Mouse (Mus musculus): Measurements from ENCODE around the gene Wdr37. TPM values are rescaled to one million over a fixed set of nuclear protein-coding genes. Genes with fewer than 3 reads are reported as not detected.
"Not testable (repeated sequence)": the region's sequence is repeated elsewhere in the genome, so short reads cannot be mapped to it uniquely, and the experiment has no call there.

Gene Wdr37
- polyA plus RNA-seq, 1 experiment from 2014 or later = 21.3 TPM

DNA sequence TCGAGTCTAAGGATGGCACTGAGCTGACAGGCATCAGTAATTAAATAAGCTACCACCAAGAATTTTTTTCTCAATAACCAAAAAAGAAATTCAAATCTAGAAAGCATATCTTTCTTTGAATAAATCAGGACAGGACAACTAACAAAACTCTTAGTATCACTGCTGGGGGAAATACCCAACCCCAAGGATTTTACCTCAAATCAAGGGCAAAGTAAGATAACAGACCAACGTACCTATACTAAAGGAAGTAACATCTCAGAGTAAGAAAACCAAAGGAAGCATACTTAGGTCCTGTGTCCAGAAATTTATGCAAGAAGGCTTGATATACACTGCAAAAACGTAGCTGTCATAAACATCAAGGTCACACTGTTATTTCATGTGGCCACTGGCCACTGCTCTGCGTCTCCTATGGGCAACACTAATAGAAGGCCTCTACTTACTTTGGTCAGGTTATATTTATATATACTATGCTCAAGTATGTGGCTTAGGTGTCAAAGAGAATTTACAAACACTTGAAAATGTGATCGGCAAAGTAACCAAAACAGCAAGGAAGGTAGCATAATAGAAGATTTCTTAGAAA, 2.0 kb downstream of the Wdr37 start:
- Histone ChIP-seq H3K4me3 (peak overlapping the region; percentile 83), H3K9ac (peak overlapping the region; percentile 85), H3K27ac (no peak overlapping the region), H3K9me3 (no peaks in the 10 kb centered on the region), H3K27me3 (no peaks in the 10 kb centered on the region), H3K4me2 (peak overlapping the region; percentile 82), H3K4me1 (peaks cover 8% of the 10 kb centered on the region), H3K36me3 (peaks cover 4% of the 10 kb centered on the region; the same call in 1 of the 2 replicates)
- WGBS = 69% methylated on average over 5 of the region's 5 CpGs
- no peak for ATAC-seq (ENCODE audit: insufficient number of reproducible peaks, insufficient read depth, low FRiP score, low TSS enrichment, low read depth)

DNA sequence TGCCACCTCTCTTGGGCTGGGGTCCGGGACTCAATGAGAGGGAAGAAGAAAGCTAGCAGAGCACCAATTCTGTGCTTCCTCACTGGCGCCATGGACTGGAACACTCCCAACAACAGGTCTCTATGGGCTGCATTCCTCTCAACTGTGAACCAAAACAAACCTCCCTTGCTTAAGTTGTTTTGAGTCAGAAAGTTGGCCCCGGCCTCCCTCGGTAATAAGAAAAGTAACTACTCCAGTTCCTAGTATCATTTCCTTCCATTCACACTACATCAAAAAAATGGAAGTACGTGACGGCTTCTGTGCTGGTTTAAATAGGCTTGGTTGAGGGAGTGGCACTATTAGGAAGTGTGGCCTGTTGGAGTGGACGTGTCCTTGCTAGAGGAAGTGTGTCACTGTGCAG, 5.1 kb downstream of the Wdr37 start:
- Histone ChIP-seq H3K4me1 (peaks cover 8% of the 10 kb centered on the region), H3K9ac (no peak overlapping the region), H3K27ac (no peak overlapping the region), H3K9me3 (no peaks in the 10 kb centered on the region), H3K4me2 (no peak overlapping the region), H3K4me3 (no peak overlapping the region), H3K27me3 (no peaks in the 10 kb centered on the region), H3K36me3 (peaks cover 5% of the 10 kb centered on the region; the same call in 1 of the 2 replicates)
- 87% methylated on average over 7 of the region's 7 CpGs for WGBS
- ATAC-seq (ENCODE audit: insufficient number of reproducible peaks, insufficient read depth, low FRiP score, low TSS enrichment, low read depth) = no peak

DNA sequence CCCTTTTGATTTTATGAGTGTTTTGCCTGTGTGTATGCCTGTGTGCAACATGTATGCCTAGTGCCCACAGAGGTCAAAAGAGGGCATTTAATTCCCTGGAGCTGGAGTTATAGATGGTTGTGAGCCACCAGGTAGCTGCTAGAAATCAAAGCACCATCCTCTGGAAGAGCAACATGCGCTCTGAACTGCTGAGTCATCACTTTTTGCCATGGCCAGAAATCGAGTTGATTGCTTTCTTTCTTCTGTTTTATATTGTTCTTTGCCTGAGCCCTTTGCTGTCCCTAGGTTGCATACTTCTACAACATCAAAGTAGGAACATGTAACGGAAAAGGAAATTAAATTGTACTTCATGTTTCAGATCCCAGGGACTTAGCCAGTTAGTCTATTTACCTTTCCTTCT, 6.7 kb downstream of the Wdr37 start:
- Histone ChIP-seq H3K36me3 (peaks cover 15% of the 10 kb centered on the region), H3K9me3 (no peaks in the 10 kb centered on the region), H3K4me3 (no peak overlapping the region), H3K27ac (no peak overlapping the region), H3K4me1 (peaks cover 7% of the 10 kb centered on the region), H3K9ac (no peak overlapping the region), H3K4me2 (no peak overlapping the region), H3K27me3 (no peaks in the 10 kb centered on the region)
- 84% methylated on average over 3 of the region's 3 CpGs for WGBS
- ATAC-seq (ENCODE audit: insufficient number of reproducible peaks, insufficient read depth, low FRiP score, low TSS enrichment, low read depth) = no peak

DNA sequence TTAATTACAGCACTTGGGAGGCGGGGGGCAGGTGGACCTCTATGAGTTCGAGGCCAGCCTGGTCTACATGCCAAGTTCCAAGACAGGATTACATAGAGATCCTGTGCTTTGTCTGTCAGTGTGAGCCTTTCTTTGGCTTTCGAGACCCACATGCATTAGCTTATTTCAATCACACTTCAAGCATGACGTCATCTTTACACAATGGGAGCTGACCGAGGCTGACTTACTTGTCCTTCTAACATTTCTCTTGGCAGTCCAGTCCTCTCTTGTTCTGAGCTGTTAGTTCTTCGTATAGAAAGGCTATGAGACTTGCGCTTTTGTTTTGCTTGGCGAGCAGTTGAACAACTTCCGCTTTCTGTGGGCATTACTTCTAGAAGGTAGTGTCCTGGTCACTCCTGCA, 10.8 kb downstream of the Wdr37 start:
- H3K36me3 ChIP-seq = peaks cover 37% of the 10 kb centered on the region
- WGBS = 93% methylated on average over 9 of the region's 9 CpGs
- H3K4me3 ChIP-seq = no peak overlapping the region
- no peak for ATAC-seq (ENCODE audit: insufficient number of reproducible peaks, insufficient read depth, low FRiP score, low TSS enrichment, low read depth)
- no peak overlapping the region for H3K9ac ChIP-seq
- no peaks in the 10 kb centered on the region for H3K27me3 ChIP-seq
- no peaks in the 10 kb centered on the region for H3K9me3 ChIP-seq
- no peak overlapping the region for H3K4me2 ChIP-seq
- no peak overlapping the region for H3K27ac ChIP-seq
- H3K4me1 ChIP-seq = no peaks in the 10 kb centered on the region

DNA sequence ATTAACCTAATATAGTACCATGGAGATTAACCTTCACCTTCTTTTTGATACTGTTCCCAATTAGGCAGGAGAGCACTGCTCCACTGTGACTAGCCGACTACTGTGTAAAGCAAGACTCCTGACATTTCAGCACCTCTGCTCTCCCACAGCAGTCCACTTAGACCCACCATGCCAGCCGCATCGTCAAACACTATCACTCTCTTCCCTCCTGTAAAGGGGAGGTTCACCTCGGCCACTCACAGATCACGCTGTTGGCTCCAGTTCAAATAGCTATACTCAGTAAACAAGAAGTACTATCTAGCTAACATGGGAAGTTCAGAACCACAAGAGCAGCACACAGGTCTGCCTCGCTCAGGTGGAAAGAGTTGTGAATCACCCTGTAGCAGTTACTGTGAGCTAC, 13.3 kb downstream of the Wdr37 start:
- 93% methylated on average over 6 of the region's 6 CpGs for WGBS

DNA sequence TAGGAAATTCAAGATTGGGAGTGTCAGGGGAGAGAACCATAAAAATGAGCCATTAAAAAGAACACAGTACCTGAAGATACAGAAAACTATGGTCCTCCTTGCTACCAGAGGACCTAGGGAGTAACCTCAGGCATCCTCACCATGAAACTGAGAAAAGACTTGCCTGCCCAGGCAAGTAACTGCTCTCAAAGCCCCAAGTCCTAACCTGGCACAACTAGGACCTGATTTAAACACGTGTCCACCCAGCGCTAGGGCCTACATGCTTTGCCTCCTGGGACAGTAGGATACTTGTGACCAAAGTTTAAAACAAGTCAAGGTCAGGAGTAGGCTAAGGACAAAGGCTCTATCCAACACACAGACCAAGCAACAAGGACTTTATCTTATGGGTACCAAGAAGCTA, 16.9 kb downstream of the Wdr37 start:
- 88% methylated on average over 2 of the region's 2 CpGs for WGBS
- Histone ChIP-seq H3K36me3 (peaks cover 42% of the 10 kb centered on the region), H3K4me2 (no peak overlapping the region), H3K27ac (no peak overlapping the region), H3K4me3 (no peak overlapping the region), H3K27me3 (no peaks in the 10 kb centered on the region), H3K4me1 (no peaks in the 10 kb centered on the region), H3K9ac (no peak overlapping the region), H3K9me3 (no peaks in the 10 kb centered on the region)
- no peak for ATAC-seq (ENCODE audit: insufficient number of reproducible peaks, insufficient read depth, low FRiP score, low TSS enrichment, low read depth)

More for the DNA sequence above, 13.3 kb downstream of the Wdr37 start:
- Histone ChIP-seq H3K9me3 (no peaks in the 10 kb centered on the region), H3K36me3 (peaks cover 46% of the 10 kb centered on the region), H3K27me3 (no peaks in the 10 kb centered on the region), H3K9ac (no peak overlapping the region), H3K4me1 (no peaks in the 10 kb centered on the region), H3K4me3 (no peak overlapping the region), H3K4me2 (no peak overlapping the region), H3K27ac (no peak overlapping the region)
- ATAC-seq (ENCODE audit: insufficient number of reproducible peaks, insufficient read depth, low FRiP score, low TSS enrichment, low read depth) = no peak

DNA sequence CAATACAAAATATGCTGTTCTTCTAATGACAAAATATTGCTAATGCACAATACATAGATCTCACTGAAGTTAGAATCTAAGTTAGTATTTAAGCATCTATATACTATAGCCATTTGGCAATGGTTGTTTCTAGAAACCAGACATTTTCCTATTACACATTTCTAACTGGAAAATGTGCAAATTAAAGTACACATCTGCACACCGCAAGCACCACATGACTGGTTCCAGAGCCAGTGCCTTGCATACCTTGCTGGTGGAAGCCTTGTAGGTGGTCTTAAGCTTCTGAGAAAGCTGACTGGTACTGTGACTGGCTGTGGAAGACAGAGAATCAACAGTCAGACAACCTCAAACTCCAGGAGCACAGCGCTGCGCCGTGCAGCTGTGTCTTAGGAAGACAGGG, 18.3 kb downstream of the Wdr37 start:
- no peak overlapping the region for H3K4me2 ChIP-seq

DNA sequence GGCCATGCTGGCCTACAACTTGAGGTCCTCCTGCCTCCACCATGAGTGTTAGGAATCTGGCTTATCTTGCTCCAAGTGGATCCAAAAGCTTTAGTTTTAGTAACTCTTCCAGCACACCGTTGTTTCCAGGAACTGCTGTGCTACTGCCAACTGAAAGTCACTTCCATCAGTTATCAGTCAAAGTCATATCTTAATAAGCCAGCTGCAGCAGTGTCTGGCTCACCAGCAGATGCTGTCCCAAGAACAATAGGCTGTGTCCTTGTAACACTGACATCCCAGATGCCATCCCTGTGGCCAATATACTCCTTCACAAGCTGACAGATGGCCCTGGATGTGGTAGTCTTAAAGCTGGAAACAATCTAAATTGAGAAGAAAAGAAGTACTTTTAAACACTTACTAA, 22.4 kb downstream of the Wdr37 start:
- Histone ChIP-seq H3K9me3 (no peaks in the 10 kb centered on the region), H3K4me3 (no peak overlapping the region), H3K27me3 (no peaks in the 10 kb centered on the region), H3K36me3 (peaks cover 56% of the 10 kb centered on the region), H3K27ac (no peak overlapping the region), H3K4me2 (no peak overlapping the region), H3K9ac (no peak overlapping the region), H3K4me1 (no peaks in the 10 kb centered on the region)
- ATAC-seq (ENCODE audit: insufficient number of reproducible peaks, insufficient read depth, low FRiP score, low TSS enrichment, low read depth) = no peak
- WGBS = 85% methylated on average over 1 of the region's 1 CpGs

More for the DNA sequence above, 18.3 kb downstream of the Wdr37 start:
- no peak overlapping the region for H3K9ac ChIP-seq
- H3K36me3 ChIP-seq = peaks cover 42% of the 10 kb centered on the region
- WGBS = 96% methylated on average over 4 of the region's 4 CpGs
- no peaks in the 10 kb centered on the region for H3K27me3 ChIP-seq
- H3K27ac ChIP-seq = no peak overlapping the region
- ATAC-seq (ENCODE audit: insufficient number of reproducible peaks, insufficient read depth, low FRiP score, low TSS enrichment, low read depth) = no peak
- H3K4me3 ChIP-seq = no peak overlapping the region
- H3K4me1 ChIP-seq = no peaks in the 10 kb centered on the region
- no peaks in the 10 kb centered on the region for H3K9me3 ChIP-seq

DNA sequence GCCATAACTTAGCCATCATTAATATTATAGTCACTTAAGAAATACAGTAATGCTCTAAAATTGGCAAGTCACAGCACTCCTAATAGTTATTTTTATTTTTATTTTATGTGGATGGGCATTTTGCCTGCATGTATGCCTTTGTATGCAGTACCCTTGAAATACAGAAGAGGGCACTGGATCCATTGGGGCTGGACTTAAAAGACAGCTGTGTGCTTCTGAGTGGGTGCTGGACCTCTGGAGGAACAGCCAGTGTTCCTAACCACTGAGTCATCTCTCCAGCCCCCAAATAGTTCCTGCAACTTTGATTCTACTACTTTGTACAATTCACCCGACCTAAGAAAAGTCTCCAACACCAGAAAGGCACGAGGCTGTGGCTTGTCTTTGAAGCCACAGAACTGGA, 24.0 kb downstream of the Wdr37 start:
- WGBS = 53% methylated on average over 2 of the region's 2 CpGs
- Histone ChIP-seq H3K36me3 (peaks cover 60% of the 10 kb centered on the region), H3K4me3 (no peak overlapping the region), H3K27ac (no peak overlapping the region), H3K27me3 (no peaks in the 10 kb centered on the region), H3K4me2 (no peak overlapping the region), H3K9me3 (no peaks in the 10 kb centered on the region), H3K9ac (no peak overlapping the region), H3K4me1 (no peaks in the 10 kb centered on the region)
- no peak for ATAC-seq (ENCODE audit: insufficient number of reproducible peaks, insufficient read depth, low FRiP score, low TSS enrichment, low read depth)

DNA sequence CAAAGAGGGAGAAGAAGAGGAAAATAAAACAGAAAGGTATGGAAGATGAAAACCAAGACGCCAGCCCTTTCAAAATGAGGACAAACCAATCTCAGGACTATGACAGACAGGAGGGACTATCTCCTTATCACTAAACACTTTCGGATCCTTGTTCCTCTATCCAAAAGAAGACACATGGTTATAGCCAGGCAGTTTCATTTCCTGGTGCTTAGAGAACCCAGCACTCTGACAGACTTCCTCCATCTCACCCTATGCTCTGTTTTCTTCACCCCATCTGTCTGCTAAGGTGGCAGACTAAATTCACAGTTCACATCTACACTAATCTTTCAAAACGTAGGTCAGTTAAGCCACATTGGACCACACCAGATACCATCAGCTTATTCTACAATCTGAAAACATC, 29.4 kb downstream of the Wdr37 start:
- Histone ChIP-seq H3K9me3 (no peaks in the 10 kb centered on the region), H3K9ac (no peak overlapping the region), H3K4me2 (no peak overlapping the region), H3K4me3 (no peak overlapping the region), H3K36me3 (peaks cover 80% of the 10 kb centered on the region), H3K27me3 (no peaks in the 10 kb centered on the region), H3K27ac (no peak overlapping the region), H3K4me1 (no peaks in the 10 kb centered on the region)
- 89% methylated on average over 3 of the region's 3 CpGs for WGBS
- no peak for ATAC-seq (ENCODE audit: insufficient number of reproducible peaks, insufficient read depth, low FRiP score, low TSS enrichment, low read depth)

DNA sequence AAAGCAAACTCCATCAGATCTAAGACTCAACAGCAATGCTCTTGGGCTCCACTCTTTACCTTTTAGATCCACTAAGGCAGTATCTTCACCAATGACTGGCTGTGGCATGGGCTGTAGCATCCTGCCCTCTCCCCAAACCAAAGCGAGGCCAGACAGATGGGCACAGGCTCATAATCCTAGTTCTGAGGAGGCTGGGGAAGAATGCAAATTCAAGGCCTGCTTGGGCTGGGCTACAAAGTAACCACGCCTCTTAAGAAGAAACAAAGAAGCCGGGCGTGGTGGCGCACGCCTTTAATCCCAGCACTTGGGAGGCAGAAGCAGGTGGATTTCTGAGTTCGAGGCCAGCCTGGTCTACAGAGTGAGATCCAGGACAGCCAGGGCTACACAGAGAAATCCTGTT, 29.9 kb downstream of the Wdr37 start:
- not testable (repeated sequence) for H3K9me3 ChIP-seq; H3K27me3 ChIP-seq; H3K4me2 ChIP-seq; H3K9ac ChIP-seq; H3K27ac ChIP-seq; ATAC-seq (ENCODE audit: insufficient number of reproducible peaks, insufficient read depth, low FRiP score, low TSS enrichment, low read depth); H3K4me3 ChIP-seq; H3K4me1 ChIP-seq
- WGBS = 92% methylated on average over 7 of the region's 7 CpGs
- peaks cover 77% of the 10 kb centered on the region for H3K36me3 ChIP-seq

DNA sequence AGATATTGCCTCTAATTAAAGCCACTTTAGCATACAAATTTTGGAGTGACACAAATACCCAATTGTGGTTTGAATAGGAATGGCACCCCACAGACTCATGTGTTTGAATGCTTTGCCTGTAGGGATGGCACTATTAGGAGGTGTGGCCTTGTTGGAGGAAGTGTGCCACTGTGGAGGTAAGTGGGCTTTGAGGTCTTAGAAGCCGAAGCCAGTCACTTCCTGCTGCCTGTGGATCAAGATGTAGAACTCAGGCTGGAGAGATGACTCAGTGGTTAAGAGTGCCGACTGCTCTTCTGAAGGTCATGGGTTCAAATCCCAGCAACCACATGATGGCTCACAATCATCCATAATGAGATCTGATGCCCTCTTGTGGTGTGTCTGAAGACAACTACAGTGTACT, 30.8 kb downstream of the Wdr37 start:
- Histone ChIP-seq H3K4me2 (no peak overlapping the region), H3K4me3 (no peak overlapping the region), H3K27ac (no peak overlapping the region), H3K27me3 (no peaks in the 10 kb centered on the region), H3K9ac (no peak overlapping the region), H3K4me1 (no peaks in the 10 kb centered on the region), H3K36me3 (peaks cover 78% of the 10 kb centered on the region), H3K9me3 (no peaks in the 10 kb centered on the region)
- 88% methylated on average over 2 of the region's 2 CpGs for WGBS
- no peak for ATAC-seq (ENCODE audit: insufficient number of reproducible peaks, insufficient read depth, low FRiP score, low TSS enrichment, low read depth)

All from embryonic facial prominence, embryonic 13.5 days (tissue).